Mouse (Mus musculus) urinary bladder, postnatal 10 days (tissue): Measurements from ENCODE around the gene Gm49388.
A peak's percentile ranks its signal among the peaks of the same experiment; 100 is the strongest.

Experiments
- DNase-seq: peaks from one replicate; pipeline ENCODE4 v3.0.0; 2022; ENCODE audit warnings: low spot score

Gene Gm49388

DNA sequence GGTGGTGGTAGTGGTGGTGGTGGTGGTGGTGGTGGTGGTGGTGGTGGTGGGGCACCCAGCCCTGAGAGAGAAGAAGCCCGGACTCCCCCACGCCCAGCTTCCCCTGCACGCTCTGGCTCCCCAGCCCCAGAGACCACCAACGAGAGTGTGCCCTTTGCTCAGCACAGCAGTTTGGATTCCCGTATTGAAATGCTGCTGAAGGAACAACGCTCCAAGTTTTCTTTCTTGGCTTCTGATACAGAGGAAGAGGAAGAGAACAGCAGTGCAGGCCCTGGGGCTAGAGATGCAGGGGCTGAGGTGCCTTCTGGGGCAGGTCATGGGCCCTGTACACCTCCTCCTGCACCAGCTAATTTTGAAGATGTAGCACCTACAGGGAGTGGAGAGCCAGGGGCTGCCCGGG, at the start of gene Gm49388:
Gene Gm49388, plus strand, starts transcription at position 301 of the 400 bp plus-strand sequence.
- no peak for DNase-seq

- no peak for DNase-seq
Observed at GRCm38 (mm10) chr7:127744366-127745045, 40.9 kb upstream of the Gm49388 start, which contains the start of gene Fbxl19. Fbxl19 (plus strand) TSS chr7:127744543.

DNA sequence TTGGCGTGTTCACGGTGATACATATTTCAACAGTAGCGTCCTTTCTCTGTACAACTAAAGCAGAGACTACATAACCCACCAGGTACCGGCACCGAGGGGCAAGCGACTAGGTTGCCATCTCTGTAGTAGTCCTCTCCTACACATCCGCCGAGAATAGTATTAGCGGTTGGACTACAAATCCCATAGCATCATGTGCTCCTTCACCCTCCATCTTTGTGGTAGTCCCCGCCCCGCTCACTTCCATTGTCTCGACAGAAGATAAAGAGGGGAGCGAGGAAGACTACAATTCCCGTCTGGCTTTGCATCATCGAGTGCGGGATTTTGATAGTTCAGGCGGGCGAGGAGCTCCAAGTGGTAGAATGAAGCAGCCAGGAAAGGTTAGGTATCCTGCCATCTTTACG, 40.2 kb upstream of the Gm49388 start:
- no peak for DNase-seq

DNA sequence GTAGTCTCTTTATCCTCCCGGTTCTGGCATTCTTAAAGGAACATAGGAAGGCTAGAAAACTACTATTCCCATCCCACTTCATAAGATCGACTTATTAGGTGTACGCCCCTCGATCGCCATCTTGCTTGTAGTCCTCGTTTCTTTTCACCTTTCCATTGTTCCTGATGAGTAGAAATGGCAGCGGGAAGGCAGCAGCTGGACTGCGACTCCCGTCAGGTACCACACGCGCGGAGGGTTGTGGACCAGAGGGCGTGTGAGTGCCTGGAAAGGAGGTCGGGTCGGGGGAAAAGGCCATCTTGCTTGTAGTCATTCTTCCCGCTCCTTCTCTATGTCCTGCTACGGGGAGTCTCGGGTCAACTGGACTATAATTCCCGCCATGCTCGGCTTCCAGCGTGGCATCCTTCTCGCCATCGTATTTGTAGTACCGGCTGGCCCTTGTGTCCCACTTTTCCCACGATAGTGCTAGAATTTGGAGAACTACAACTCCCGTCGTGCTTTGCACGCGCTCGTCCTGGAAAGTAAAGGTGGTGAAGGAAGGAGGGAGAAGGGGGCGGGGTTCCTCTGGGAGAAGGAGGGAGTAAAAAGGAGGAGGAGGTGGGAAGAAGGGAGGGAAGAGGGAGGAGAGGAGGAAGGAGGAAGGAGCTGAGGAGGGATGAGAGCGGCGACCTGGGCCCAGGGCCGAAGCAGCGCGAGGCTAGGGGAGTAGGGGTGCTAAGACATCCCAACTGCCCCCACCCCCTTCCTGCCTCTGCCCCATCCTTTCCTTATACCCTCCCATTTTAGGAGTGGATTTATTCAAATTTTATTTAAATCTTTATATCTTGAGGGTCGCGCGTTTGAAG, 39.5 kb upstream of the Gm49388 start:
- peak; percentile 80 for DNase-seq

DNA sequence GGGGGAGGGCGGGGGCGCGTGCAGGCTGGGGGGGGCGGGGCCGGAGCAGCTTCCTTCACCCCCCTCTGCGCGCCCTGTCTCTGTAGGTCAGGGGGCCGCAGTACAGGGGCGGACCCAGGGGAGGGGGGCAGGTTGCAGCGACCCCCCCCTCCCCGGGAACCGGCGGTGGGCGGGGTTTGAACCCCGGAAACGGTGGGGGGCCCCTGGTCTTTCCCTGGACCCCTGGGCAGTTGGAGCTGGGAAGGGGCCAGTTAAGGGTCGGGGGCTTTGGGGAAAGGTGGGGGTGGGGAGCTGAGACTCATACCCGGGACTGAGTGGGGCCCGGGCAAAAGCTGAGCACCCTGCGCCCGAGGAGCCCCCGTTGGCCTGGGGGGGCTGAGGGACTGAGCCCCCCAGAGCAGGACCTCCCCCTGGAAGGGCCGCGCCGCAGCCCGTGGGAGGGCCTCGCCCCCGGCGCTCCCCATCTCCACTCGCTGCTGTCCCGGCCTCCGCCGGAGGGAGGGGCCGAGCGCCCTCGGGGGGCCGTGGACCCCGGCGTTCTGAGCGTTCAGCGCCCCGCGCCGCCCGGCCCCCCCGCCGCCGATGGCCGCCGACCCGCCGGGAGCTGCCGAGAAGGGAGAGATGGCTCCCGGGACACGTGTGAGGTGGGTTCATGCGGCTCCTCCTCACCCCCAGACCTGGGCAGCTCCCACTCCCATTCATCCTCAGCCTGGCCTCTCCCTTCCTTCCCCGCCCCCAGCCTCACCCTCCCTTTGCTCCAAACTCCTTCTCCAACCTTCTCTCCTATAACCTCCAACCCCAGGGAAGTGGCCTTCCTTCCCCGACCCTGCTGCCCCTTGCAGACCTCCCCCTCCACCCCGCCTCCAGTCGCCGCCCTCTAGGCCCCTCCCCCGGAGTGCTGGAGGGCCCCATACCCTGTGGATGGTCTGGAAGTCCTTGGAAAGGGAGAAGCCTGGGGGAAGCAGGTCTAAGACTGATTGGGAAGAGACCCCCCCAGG, 38.6 kb upstream of the Gm49388 start:
- no peak for DNase-seq

- no peak for DNase-seq
Observed at GRCm38 (mm10) chr7:127747559-127748234, 37.7 kb upstream of the Gm49388 start.

- no peak for DNase-seq
Observed at GRCm38 (mm10) chr7:127748235-127748560, 37.2 kb upstream of the Gm49388 start.

DNA sequence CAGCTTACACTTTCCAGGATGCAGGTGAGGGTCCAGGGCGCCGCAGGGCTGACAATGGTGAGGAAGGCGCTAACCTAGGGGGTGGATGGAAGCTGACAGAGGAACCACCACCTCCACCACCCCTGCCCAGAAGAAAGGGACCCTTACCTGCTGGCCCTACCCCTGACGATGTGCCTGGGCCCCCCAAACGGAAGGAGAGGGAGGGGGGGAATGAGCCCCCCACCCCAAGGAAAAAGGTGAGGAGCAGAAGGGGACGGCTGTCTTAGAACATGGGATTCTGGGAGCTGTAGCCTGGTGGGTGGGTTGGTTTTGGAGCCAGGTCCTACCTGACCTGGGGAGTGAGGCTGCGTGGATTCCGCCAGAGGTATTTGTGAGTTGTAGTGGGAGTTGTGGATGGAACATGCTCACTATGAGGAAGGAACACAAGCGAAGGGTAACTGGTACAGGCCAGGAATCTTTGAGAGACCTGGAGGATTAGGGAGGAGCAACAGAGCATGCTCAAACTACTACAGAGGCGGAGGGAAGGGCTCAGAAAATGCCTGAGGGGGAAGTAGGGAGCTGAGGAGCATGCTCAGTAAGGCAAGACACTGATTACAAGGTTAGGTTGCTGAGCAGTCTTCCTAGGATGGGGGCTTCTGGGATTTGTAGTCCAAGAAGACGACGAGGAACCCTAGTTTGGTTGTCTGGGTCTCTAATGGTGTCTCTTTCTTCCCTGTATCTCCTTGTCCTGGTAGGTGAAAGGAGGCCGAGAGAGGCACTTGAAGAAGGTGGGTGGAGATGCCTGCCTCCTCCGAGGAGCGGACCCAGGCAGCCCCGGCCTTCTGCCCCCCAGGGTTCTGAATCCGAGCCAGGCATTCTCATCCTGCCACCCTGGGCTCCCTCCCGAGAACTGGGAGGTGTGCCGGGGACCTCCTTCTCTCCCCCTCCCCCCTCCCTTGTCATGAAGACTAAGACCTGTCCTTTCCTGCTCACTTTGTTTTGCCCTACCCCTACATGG, 35.0 kb upstream of the Gm49388 start:
- no peak for DNase-seq

DNA sequence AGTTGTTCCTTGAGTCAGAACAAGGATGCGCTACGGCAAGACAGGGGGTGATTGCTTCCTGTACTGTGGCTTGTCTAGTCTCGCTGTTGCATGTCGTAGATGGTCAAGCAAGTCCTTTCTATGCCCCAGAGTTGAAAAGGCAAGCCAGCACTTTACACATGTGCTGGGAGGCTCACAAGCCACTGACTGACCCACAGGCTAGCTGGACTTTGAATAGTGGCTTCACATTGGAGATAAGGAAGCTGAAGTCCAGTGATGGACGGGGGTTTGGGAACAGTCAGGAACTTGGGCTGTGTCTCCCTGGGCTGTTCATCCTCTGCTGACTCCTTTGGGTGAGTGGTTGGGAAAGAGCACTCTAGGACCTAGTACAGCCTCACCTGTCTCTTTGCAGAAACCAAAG, 33.8 kb upstream of the Gm49388 start:
- no peak for DNase-seq

- no peak for DNase-seq
Observed at GRCm38 (mm10) chr7:127752069-127752468, 33.3 kb upstream of the Gm49388 start.

- DNase-seq = no peak
Observed at GRCm38 (mm10) chr7:127753158-127753557, 32.2 kb upstream of the Gm49388 start.

GRCm38 (mm10) chr7:127753741-127754140, 31.7 kb upstream of the Gm49388 start:
- no peak for DNase-seq

- no peak for DNase-seq
Observed at GRCm38 (mm10) chr7:127759716-127760115, 25.7 kb upstream of the Gm49388 start.

- no peak for DNase-seq
Observed at GRCm38 (mm10) chr7:127760478-127760877, 24.9 kb upstream of the Gm49388 start.

DNA sequence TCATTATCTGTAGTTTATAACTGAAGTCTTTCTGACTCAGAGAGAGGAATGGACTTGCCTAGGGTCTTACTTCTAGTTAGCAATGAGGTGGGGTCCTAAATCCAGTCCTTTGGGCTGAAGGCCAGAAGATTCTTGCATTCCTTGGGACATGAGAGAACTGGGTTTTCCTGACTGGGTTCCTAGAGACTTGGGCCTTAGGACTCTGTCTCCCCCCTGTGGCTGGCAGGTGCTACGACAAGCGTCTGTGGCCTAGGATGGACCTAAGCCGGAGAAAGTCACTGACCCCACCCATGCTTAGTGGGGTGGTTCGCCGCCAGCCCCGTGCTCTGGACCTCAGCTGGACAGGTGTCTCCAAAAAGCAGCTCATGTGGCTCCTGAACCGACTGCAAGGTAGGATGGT, 24.4 kb upstream of the Gm49388 start:
- no peak for DNase-seq

GRCm38 (mm10) chr7:127763642-127764041, 21.8 kb upstream of the Gm49388 start:
- no peak for DNase-seq

- DNase-seq = no peak
Observed at GRCm38 (mm10) chr7:127765756-127766155, 19.7 kb upstream of the Gm49388 start.

DNA sequence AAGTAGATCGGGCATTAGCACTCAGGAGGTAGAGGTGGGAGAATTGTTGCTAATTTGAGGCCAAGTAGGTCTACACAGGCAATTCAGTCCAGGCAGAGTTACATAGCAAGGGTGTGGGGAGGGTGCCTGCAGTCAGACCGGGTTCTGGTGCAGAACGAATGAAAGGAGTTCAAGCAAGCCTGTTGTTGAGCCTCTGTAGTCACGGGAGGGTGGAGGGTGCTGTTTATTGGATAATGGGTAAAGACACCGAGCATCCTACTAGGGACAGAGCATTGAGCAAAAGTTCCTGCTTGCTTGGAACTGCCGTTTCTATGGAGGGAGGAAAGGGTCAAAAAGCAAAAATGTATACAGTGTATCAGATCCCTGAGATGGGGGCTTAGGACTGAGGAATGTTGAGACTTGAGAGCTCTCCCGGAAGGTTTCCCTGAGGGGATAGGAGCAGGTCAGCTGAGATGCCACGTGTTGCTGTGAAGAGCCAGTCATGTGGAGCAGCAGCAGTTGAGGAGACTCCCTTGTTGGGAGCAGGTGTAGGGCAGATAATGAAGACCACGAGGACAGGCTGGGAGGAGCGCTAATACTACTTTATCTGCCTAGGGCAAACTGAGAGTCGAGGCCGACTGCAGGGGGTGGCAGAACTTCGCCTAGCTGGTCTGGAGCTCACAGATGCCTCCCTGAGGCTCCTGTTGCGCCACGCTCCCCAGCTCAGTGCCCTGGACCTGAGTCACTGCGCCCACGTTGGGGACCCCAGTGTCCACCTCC, 18.4 kb upstream of the Gm49388 start:
- no peak for DNase-seq

DNA sequence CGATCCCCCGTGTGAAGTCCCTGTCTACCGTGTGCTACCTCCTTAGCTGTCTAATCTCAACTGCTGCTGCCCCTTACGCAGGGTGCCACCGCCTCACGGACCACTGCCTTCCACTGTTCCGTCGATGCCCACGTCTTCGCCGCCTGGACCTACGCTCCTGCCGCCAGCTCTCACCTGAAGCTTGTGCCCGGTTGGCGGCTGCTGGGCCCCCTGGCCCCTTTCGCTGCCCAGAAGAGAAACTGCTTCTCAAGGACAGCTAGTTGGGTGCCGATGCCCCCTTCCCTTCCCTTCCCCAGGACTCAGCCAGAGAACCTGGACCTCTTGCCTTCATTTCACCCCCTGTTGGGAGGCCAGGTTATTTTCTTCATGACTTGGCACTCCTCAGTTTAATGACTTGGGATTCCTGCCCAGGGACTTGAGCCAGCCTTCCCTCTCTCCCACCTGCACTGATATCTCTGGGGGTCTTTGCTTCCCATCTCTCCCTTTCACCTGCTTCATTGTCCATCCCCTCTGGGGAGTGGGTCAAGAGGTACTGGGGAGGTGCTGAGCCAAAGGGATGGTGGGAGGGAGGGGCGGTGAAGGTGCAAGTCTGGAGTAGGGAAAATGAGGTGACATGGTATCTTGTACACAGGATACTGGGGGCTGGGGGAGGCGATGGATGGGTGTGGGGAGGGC, 17.6 kb upstream of the Gm49388 start:
- no peak for DNase-seq
